Mouse (Mus musculus): Measurements from ENCODE around the gene Cntrl. TPM values are rescaled to one million over a fixed set of nuclear protein-coding genes. Genes with fewer than 3 reads are reported as not detected.

Gene Cntrl
- total and polyA plus RNA-seq, 3 experiments: 13.7 to 93.5 (median 70.5) TPM

GRCm38 (mm10) chr2:35104843-35105242, 4.4 kb upstream of the Cntrl start:
- TF ChIP-seq TAL1 (conservative IDR thresholded peaks at IDR 0.05; ENCODE audit: low read depth, low read length) (no peak), GATA2 (IDR thresholded peaks at IDR 0.05; ENCODE audit: borderline replicate concordance, low read depth, low read length) (no peak), GATA1 (IDR thresholded peaks at IDR 0.05; ENCODE audit: borderline replicate concordance, low read length) (no peak), CTCF (IDR thresholded peaks at IDR 0.05; ENCODE audit: low read depth, low read length) (no peak), POLR2AphosphoS5 (IDR thresholded peaks at IDR 0.05; ENCODE audit: insufficient replicate concordance, low read depth, low read length) (no peak)
- no peak for DNase-seq (ENCODE audit: low spot score)
- no peak overlapping the region for H3K4me3 ChIP-seq (ENCODE audit: low read depth, low read length)
- no peaks in the 10 kb centered on the region for H3K9me3 ChIP-seq (replicated peaks)
- no peaks in the 10 kb centered on the region for H3K36me3 ChIP-seq (replicated peaks)
- ATAC-seq (ENCODE audit: extremely low read depth, insufficient number of reproducible peaks, low FRiP score, poor library complexity, severe bottlenecking): no peak
- peaks cover 26% of the 10 kb centered on the region for H3K4me1 ChIP-seq (ENCODE audit: insufficient read depth, low read depth, low read length)
- H3K27me3 ChIP-seq (ENCODE audit: insufficient read depth, low read length): 0 out of 2 replicates have a peak, but pooled peaks cover 4% of the 10 kb centered on the region

GRCm38 (mm10) chr2:35107984-35108635, 1.2 kb upstream of the Cntrl start:
- Histone ChIP-seq H3K27me3 (ENCODE audit: insufficient read depth, low read length) (no peaks in the 10 kb centered on the region), H3K4me3 (ENCODE audit: low read depth, low read length) (no peak overlapping the region), H3K9me3 (replicated peaks) (no peaks in the 10 kb centered on the region), H3K36me3 (replicated peaks) (peaks cover 15% of the 10 kb centered on the region), H3K4me1 (ENCODE audit: insufficient read depth, low read depth, low read length) (peaks cover 46% of the 10 kb centered on the region)
- ATAC-seq (ENCODE audit: extremely low read depth, insufficient number of reproducible peaks, low FRiP score, poor library complexity, severe bottlenecking) (no peak), DNase-seq (ENCODE audit: low spot score) (no peak)
- no peak for TF ChIP-seq POLR2AphosphoS5 (IDR thresholded peaks at IDR 0.05; ENCODE audit: insufficient replicate concordance, low read depth, low read length)
- TF ChIP-seq GATA1 (IDR thresholded peaks at IDR 0.05; ENCODE audit: borderline replicate concordance, low read length): no peak
- TF ChIP-seq GATA2 (IDR thresholded peaks at IDR 0.05; ENCODE audit: borderline replicate concordance, low read depth, low read length): no peak
- peak; percentile 21; the same call in 1 of the 2 replicates for TF ChIP-seq CTCF (IDR thresholded peaks at IDR 0.05; ENCODE audit: low read depth, low read length)
- TF ChIP-seq TAL1 (conservative IDR thresholded peaks at IDR 0.05; ENCODE audit: low read depth, low read length): no peak

GRCm38 (mm10) chr2:35108712-35109111, 580 bp upstream of the Cntrl start:
- peak overlapping the region; percentile 86 for H3K4me3 ChIP-seq (ENCODE audit: low read depth, low read length)
- peak; percentile 1 for DNase-seq (ENCODE audit: low spot score)

GRCm38 (mm10) chr2:35109924-35110304, 622 bp downstream of the Cntrl start:
- peak overlapping the region; percentile 86 for H3K4me3 ChIP-seq (ENCODE audit: low read depth, low read length)
- DNase-seq (ENCODE audit: low spot score) (no peak), ATAC-seq (ENCODE audit: extremely low read depth, insufficient number of reproducible peaks, low FRiP score, poor library complexity, severe bottlenecking) (no peak)
- no peaks in the 10 kb centered on the region for H3K9me3 ChIP-seq (replicated peaks)
- peaks cover 26% of the 10 kb centered on the region for H3K36me3 ChIP-seq (replicated peaks)
- TF ChIP-seq POLR2AphosphoS5 (IDR thresholded peaks at IDR 0.05; ENCODE audit: insufficient replicate concordance, low read depth, low read length): no peak
- TF ChIP-seq GATA2 (IDR thresholded peaks at IDR 0.05; ENCODE audit: borderline replicate concordance, low read depth, low read length): no peak
- no peak for TF ChIP-seq GATA1 (IDR thresholded peaks at IDR 0.05; ENCODE audit: borderline replicate concordance, low read length)
- no peak for TF ChIP-seq CTCF (IDR thresholded peaks at IDR 0.05; ENCODE audit: low read depth, low read length)
- no peak for TF ChIP-seq TAL1 (conservative IDR thresholded peaks at IDR 0.05; ENCODE audit: low read depth, low read length)
- H3K27me3 ChIP-seq (ENCODE audit: insufficient read depth, low read length): no peaks in the 10 kb centered on the region
- peaks cover 39% of the 10 kb centered on the region for H3K4me1 ChIP-seq (ENCODE audit: insufficient read depth, low read depth, low read length)

More at GRCm38 (mm10) chr2:35108712-35109111, 580 bp upstream of the Cntrl start:
- Histone ChIP-seq H3K9me3 (replicated peaks) (no peaks in the 10 kb centered on the region), H3K27me3 (ENCODE audit: insufficient read depth, low read length) (no peaks in the 10 kb centered on the region), H3K4me1 (ENCODE audit: insufficient read depth, low read depth, low read length) (peaks cover 41% of the 10 kb centered on the region), H3K36me3 (replicated peaks) (peaks cover 18% of the 10 kb centered on the region)
- TF ChIP-seq TAL1 (conservative IDR thresholded peaks at IDR 0.05; ENCODE audit: low read depth, low read length): no peak
- no peak for TF ChIP-seq GATA1 (IDR thresholded peaks at IDR 0.05; ENCODE audit: borderline replicate concordance, low read length)
- no peak for TF ChIP-seq POLR2AphosphoS5 (IDR thresholded peaks at IDR 0.05; ENCODE audit: insufficient replicate concordance, low read depth, low read length)
- TF ChIP-seq GATA2 (IDR thresholded peaks at IDR 0.05; ENCODE audit: borderline replicate concordance, low read depth, low read length): no peak
- no peak for TF ChIP-seq CTCF (IDR thresholded peaks at IDR 0.05; ENCODE audit: low read depth, low read length)
- ATAC-seq (ENCODE audit: extremely low read depth, insufficient number of reproducible peaks, low FRiP score, poor library complexity, severe bottlenecking): no peak

- Histone ChIP-seq H3K4me3 (ENCODE audit: low read depth, low read length) (no peak overlapping the region; the same call in 1 of the 2 replicates), H3K4me1 (ENCODE audit: insufficient read depth, low read depth, low read length) (peaks cover 39% of the 10 kb centered on the region), H3K9me3 (replicated peaks) (no peaks in the 10 kb centered on the region), H3K27me3 (ENCODE audit: insufficient read depth, low read length) (no peaks in the 10 kb centered on the region), H3K36me3 (replicated peaks) (peaks cover 32% of the 10 kb centered on the region)
- DNase-seq (ENCODE audit: low spot score) (no peak), ATAC-seq (ENCODE audit: extremely low read depth, insufficient number of reproducible peaks, low FRiP score, poor library complexity, severe bottlenecking) (no peak)
- TF ChIP-seq GATA1 (IDR thresholded peaks at IDR 0.05; ENCODE audit: borderline replicate concordance, low read length) (no peak), POLR2AphosphoS5 (IDR thresholded peaks at IDR 0.05; ENCODE audit: insufficient replicate concordance, low read depth, low read length) (no peak), TAL1 (conservative IDR thresholded peaks at IDR 0.05; ENCODE audit: low read depth, low read length) (no peak), GATA2 (IDR thresholded peaks at IDR 0.05; ENCODE audit: borderline replicate concordance, low read depth, low read length) (no peak), CTCF (IDR thresholded peaks at IDR 0.05; ENCODE audit: low read depth, low read length) (no peak)
Measured at GRCm38 (mm10) chr2:35110521-35110920, 1.2 kb downstream of the Cntrl start.

- TF ChIP-seq GATA2 (IDR thresholded peaks at IDR 0.05; ENCODE audit: borderline replicate concordance, low read depth, low read length) (no peak), POLR2AphosphoS5 (IDR thresholded peaks at IDR 0.05; ENCODE audit: insufficient replicate concordance, low read depth, low read length) (no peak), GATA1 (IDR thresholded peaks at IDR 0.05; ENCODE audit: borderline replicate concordance, low read length) (no peak), CTCF (IDR thresholded peaks at IDR 0.05; ENCODE audit: low read depth, low read length) (no peak), TAL1 (conservative IDR thresholded peaks at IDR 0.05; ENCODE audit: low read depth, low read length) (no peak)
- no peaks in the 10 kb centered on the region for H3K4me1 ChIP-seq (ENCODE audit: insufficient read depth, low read depth, low read length)
- H3K27me3 ChIP-seq (ENCODE audit: insufficient read depth, low read length): no peaks in the 10 kb centered on the region
- DNase-seq (ENCODE audit: low spot score) (no peak), ATAC-seq (ENCODE audit: extremely low read depth, insufficient number of reproducible peaks, low FRiP score, poor library complexity, severe bottlenecking) (no peak)
- no peak overlapping the region for H3K4me3 ChIP-seq (ENCODE audit: low read depth, low read length)
- no peaks in the 10 kb centered on the region for H3K9me3 ChIP-seq (replicated peaks)
- H3K36me3 ChIP-seq (replicated peaks): peaks cover 63% of the 10 kb centered on the region
Measured at GRCm38 (mm10) chr2:35124716-35125115, 15.4 kb downstream of the Cntrl start.

Data from G1E (cell line).